Mouse (Mus musculus): ENCODE data around the gene Atp8a2.

- TF ChIP-seq MYOG (IDR thresholded peaks at IDR 0.05; ENCODE audit: control insufficient read depth in 1 of 3, insufficient read depth in 1 of 3, insufficient read length in 2 of 3, low read depth in 2 of 3) (no peak), POLR2AphosphoS2 (IDR thresholded peaks at IDR 0.05; ENCODE audit: insufficient read length, low read depth) (no peak), POLR2A (IDR thresholded peaks at IDR 0.05; ENCODE audit: insufficient read length, low read depth) (no peak), TCF3 (IDR thresholded peaks at IDR 0.05; ENCODE audit: insufficient read length, low read depth) (no peak), CEBPB (IDR thresholded peaks at IDR 0.05; ENCODE audit: insufficient read depth, poor library complexity, severe bottlenecking) (no peak), USF1 (IDR thresholded peaks at IDR 0.05; ENCODE audit: low read depth) (no peak), SRF (IDR thresholded peaks at IDR 0.05; ENCODE audit: control insufficient read depth, insufficient read length, low read depth) (no peak), E2F4 (IDR thresholded peaks at IDR 0.05; ENCODE audit: insufficient read depth) (no peak), TCF12 (IDR thresholded peaks at IDR 0.05; ENCODE audit: insufficient read depth, poor library complexity, severe bottlenecking) (no peak)
Observed at GRCm38 (mm10) chr14:60176469-60176890, 20.5 kb downstream of the Atp8a2 start.

All from myocyte (in vitro differentiated cells).